ENCODE assay signal across 18 mouse cellular contexts in the genomic region with DNA sequence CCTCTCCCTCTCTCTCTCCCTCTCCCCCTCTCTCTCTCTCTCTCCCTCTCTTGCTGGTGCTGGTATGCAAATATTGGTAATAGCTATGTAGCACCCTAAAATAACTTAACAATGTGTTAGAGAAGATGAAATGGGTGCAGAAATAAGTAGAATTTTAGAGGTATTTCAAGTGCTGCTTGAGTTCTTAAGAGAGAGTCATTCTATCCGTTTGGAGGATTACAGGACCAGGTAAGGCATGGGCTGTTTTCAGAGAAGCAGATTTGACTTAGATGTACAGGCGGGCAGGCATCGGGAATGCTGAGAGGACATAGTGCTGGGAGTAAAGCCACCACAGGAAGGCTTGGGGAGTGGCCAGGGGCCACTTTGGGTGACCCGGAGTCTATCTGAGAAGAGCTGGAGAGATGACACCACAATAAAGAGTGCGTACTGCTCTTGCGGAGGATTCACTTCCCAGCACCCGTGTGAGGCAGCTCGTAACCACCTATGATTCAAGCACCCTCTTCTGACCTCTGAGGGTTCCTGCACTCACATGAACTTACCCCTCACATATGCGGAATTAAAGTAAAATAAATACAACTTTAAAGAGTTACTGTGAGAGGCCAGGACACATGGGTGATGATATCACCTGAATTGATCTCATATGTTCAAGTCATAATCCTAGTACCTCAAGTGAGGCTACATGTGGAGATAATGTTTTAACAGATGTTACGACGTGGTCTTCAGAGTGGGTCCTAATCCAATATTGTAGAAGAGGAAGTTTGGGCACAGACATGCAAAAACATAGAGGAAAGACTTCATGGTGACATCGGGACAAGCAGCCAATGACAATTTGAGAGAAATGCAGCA. TPM values are rescaled to one million over a fixed set of nuclear protein-coding genes. Genes with fewer than 3 reads are reported as not detected.
DNase-seq lines count a peak whose midpoint lies in the region; ATAC-seq and TF ChIP-seq lines count a peak whose summit lies in the region.
"Had no signal": no experiment of that assay in that cellular context is flagged by ENCODE, and none has a peak within 500 bp of the region (broad histone marks: within the 10 kb centered on the region; RNA-seq: fewer than 3 reads in every experiment).

No protein-coding gene starts in this region.

- ATAC-seq in erythroblast, adult 5-6 weeks (replicated peaks; ENCODE audit: low FRiP score, poor library complexity, severe bottlenecking), result no peak
- ATAC-seq in liver, embryonic 12.5 days, result peak; percentile 40; the same call in 1 of the 2 replicates
- ATAC-seq in liver, postnatal 0 days, result no peak
- ATAC-seq: forebrain, embryonic 16.5 days had no signal

- H3K4me1 ChIP-seq in erythroblast, embryonic 14.5 days (ENCODE audit: control insufficient read depth), result peaks cover 65% of the 10 kb centered on the region
- H3K4me1 ChIP-seq in liver, embryonic 12.5 days, result peaks cover 50% of the 10 kb centered on the region
- peaks cover 26 to 30% of the 10 kb centered on the region in 2 experiments for H3K4me1 ChIP-seq in MEL (ENCODE audit: control insufficient read depth in 1 of 2, insufficient read depth in 2 of 2, low read length in 2 of 2)
- H3K4me1 ChIP-seq in liver, postnatal 0 days (ENCODE audit: insufficient read depth), result no peaks in the 10 kb centered on the region
- H3K4me1 ChIP-seq: limb, embryonic 15.5 days; neural tube, embryonic 15.5 days had no signal

- no peak for TF ChIP-seq EP300 in MEL (IDR thresholded peaks at IDR 0.05; ENCODE audit: low read depth in 1 of 2, low read length in 2 of 2)
- TF ChIP-seq EP300 in liver, postnatal 0 days (IDR thresholded peaks at IDR 0.05; ENCODE audit: low read depth), result no peak

- no peaks in the 10 kb centered on the region for H3K36me3 ChIP-seq in erythroblast, embryonic 14.5 days (ENCODE audit: control insufficient read depth)
- no peaks in the 10 kb centered on the region for H3K36me3 ChIP-seq in liver, embryonic 12.5 days
- peaks cover 0 to 36% of the 10 kb centered on the region in 2 experiments; a peak in 2 of 4 replicates for H3K36me3 ChIP-seq in MEL (ENCODE audit: control insufficient read depth in 1 of 2, insufficient read depth in 2 of 2, low read length in 2 of 2)
- no peaks in the 10 kb centered on the region for H3K36me3 ChIP-seq in liver, postnatal 0 days (replicated peaks; ENCODE audit: insufficient read depth, low read length)
- H3K36me3 ChIP-seq: limb, embryonic 15.5 days; neural tube, embryonic 15.5 days had no signal

- no peak overlapping the region for H3K27ac ChIP-seq in liver, embryonic 12.5 days
- H3K27ac ChIP-seq in MEL (ENCODE audit: control insufficient read depth, low read depth, low read length), result peak overlapping the region; percentile 53
- H3K27ac ChIP-seq in liver, postnatal 0 days (ENCODE audit: low read depth), result no peak overlapping the region
- H3K27ac ChIP-seq: limb, embryonic 15.5 days; neural tube, embryonic 15.5 days had no signal

- DNase-seq in liver (no peak), MEL (ENCODE audit: low read depth, low spot score) (peak; percentile 76)
- DNase-seq in liver, postnatal 0 days, result no peak
- no peak for DNase-seq in adrenal gland, adult 2 months
- DNase-seq in cerebellum, postnatal 10 days, result no peak
- DNase-seq: adrenal gland, adult 8-10 months; cerebellum, adult 2 months; gastrocnemius, postnatal 10 days; heart, postnatal 4 days; kidney, postnatal 10 days had no signal

- TF ChIP-seq POLR2A in MEL (IDR thresholded peaks at IDR 0.05; ENCODE audit: control insufficient read depth in 1 of 2, insufficient read depth in 1 of 2, low read depth in 1 of 2, low read length in 2 of 2, poor library complexity in 1 of 2), result no peak

- no peak overlapping the region for H3K9ac ChIP-seq in liver, embryonic 12.5 days
- H3K9ac ChIP-seq in MEL (ENCODE audit: control insufficient read depth, low read depth, low read length, poor library complexity, severe bottlenecking), result peak overlapping the region; percentile 31; the same call in 1 of the 2 replicates
- H3K9ac ChIP-seq in liver, postnatal 0 days (replicated peaks), result no peak overlapping the region
- H3K9ac ChIP-seq: limb, embryonic 15.5 days; neural tube, embryonic 15.5 days had no signal

- H3K79me2 ChIP-seq in MEL (ENCODE audit: control insufficient read depth, insufficient read depth, low read length, poor library complexity), result no peaks in the 10 kb centered on the region

- peak overlapping the region; percentile 49 for H3K4me3 ChIP-seq in erythroblast, embryonic 14.5 days (replicated peaks)
- H3K4me3 ChIP-seq in liver, embryonic 12.5 days, result no peak overlapping the region
- peak overlapping the region; percentile 36 to 53 for H3K4me3 ChIP-seq in MEL (ENCODE audit: control insufficient read depth in 1 of 2, insufficient read depth in 1 of 2, low read depth in 2 of 2, low read length in 2 of 2)
- no peak overlapping the region for H3K4me3 ChIP-seq in liver, postnatal 0 days (ENCODE audit: low read depth, low read length)
- H3K4me3 ChIP-seq: limb, embryonic 15.5 days; neural tube, embryonic 15.5 days had no signal

- no peaks in the 10 kb centered on the region for H3K9me3 ChIP-seq in erythroblast, embryonic 14.5 days (ENCODE audit: control insufficient read depth, low read length)
- no peaks in the 10 kb centered on the region for H3K9me3 ChIP-seq in liver, embryonic 12.5 days (replicated peaks)
- H3K9me3 ChIP-seq in MEL (replicated peaks; ENCODE audit: insufficient read depth, low read length), result no peaks in the 10 kb centered on the region
- H3K9me3 ChIP-seq in liver, postnatal 0 days (ENCODE audit: low read length), result no peaks in the 10 kb centered on the region
- H3K9me3 ChIP-seq: limb, embryonic 15.5 days; neural tube, embryonic 15.5 days had no signal

- WGBS in liver, embryonic 12.5 days (ENCODE audit: insufficient replicate concordance), result 51% methylated on average over 12 of the region's 12 CpGs
- 55% methylated on average over 12 of the region's 12 CpGs for WGBS in liver, postnatal 0 days (ENCODE audit: insufficient replicate concordance)

- TF ChIP-seq RAD21 in MEL (IDR thresholded peaks at IDR 0.05; ENCODE audit: low read depth, low read length), result peak; percentile 74

- H3K27me3 ChIP-seq in erythroblast, embryonic 14.5 days (ENCODE audit: control insufficient read depth), result no peaks in the 10 kb centered on the region
- H3K27me3 ChIP-seq in liver, embryonic 12.5 days (replicated peaks), result no peaks in the 10 kb centered on the region
- no peaks in the 10 kb centered on the region for H3K27me3 ChIP-seq in MEL (ENCODE audit: control insufficient read depth in 1 of 2, insufficient read depth in 2 of 2, low read length in 2 of 2)
- no peaks in the 10 kb centered on the region for H3K27me3 ChIP-seq in liver, postnatal 0 days (ENCODE audit: insufficient read depth, low read length)
- H3K27me3 ChIP-seq: limb, embryonic 15.5 days; neural tube, embryonic 15.5 days had no signal

- peak overlapping the region; percentile 38 for H3K4me2 ChIP-seq in liver, embryonic 12.5 days
- 0 out of 2 replicates have a peak overlapping the region, but pooled peaks have one; percentile 0 for H3K4me2 ChIP-seq in liver, postnatal 0 days (ENCODE audit: low read depth, low read length)
- H3K4me2 ChIP-seq: heart, embryonic 11.5 days; limb, embryonic 15.5 days; midbrain, embryonic 11.5 days; neural tube, embryonic 15.5 days had no signal

- TF ChIP-seq CTCF in MEL (IDR thresholded peaks at IDR 0.05 in 2 of 3, conservative IDR thresholded peaks at IDR 0.05 in 1 of 3; ENCODE audit: control insufficient read depth in 1 of 3, insufficient read depth in 1 of 3, low read depth in 2 of 3, low read length in 3 of 3, poor library complexity in 1 of 3, severe bottlenecking in 1 of 3), result peak in 2 of 3 experiments; percentile 43 to 64; a peak in 4 of 6 replicates
- no peak for TF ChIP-seq CTCF in liver, postnatal 0 days (IDR thresholded peaks at IDR 0.05; ENCODE audit: low read depth)

TF ChIP-seq in MEL, 35 proteins besides CTCF, POLR2A, EP300 and RAD21 (continues in another document):
- no peak for TF ChIP-seq USF1 (IDR thresholded peaks at IDR 0.05; ENCODE audit: low read depth, low read length)

RNA-seq across cellular contexts. Expression of a gene that starts 11.1 kb away (rescaled TPM):
- 0.90 and 1.4 TPM in 2 replicates for polyA plus RNA-seq in erythroblast, embryonic 14.5 days (2012)
- total RNA-seq in erythroblast, adult 5-6 weeks (2015; ENCODE audit: low replicate concordance), result 24.2 and 49.2 TPM in 2 replicates
- total RNA-seq in erythroblast, adult 5-6 weeks (2017; ENCODE audit: low replicate concordance), result 21.7 and 22.0 TPM in 2 replicates
- polyA plus RNA-seq in liver, embryonic 12.5 days (2016; fragmentation: Nextera tagmentation; extraction: Ambion mirVana), result 127 and 132 TPM in 2 replicates
- 164 and 175 TPM in 2 replicates for total RNA-seq in MEL (2012; rRNA removed)
- polyA plus RNA-seq in MEL (2012; ENCODE audit: insufficient read depth in 1 of 2, insufficient read length in 2 of 2, low read depth in 1 of 2, low replicate concordance in 2 of 2, missing spikeins in 1 of 2), result 100 to 1,000 TPM in 1 of 2 experiments, not detected in 1; 129 TPM
- polyA plus RNA-seq in liver, postnatal 0 days (2015; fragmentation: Nextera tagmentation; extraction: Ambion mirVana), result 40.0 and 42.1 TPM in 2 replicates
- total RNA-seq in adrenal gland, adult 2 months (2021), result 10 to 100 TPM; 40.5 to 46.7 TPM
- 10.5 and 12.6 TPM in 2 replicates for polyA plus RNA-seq in adrenal gland, adult 2 months (2012; rRNA removed)

RNA-seq across cellular contexts. Expression of a gene that starts 41.8 kb away (rescaled TPM):
- polyA plus RNA-seq in erythroblast, embryonic 14.5 days (2012), result 0.60 and 1.5 TPM in 2 replicates
- 40.0 and 41.8 TPM in 2 replicates for total RNA-seq in erythroblast, adult 5-6 weeks (2015; ENCODE audit: low replicate concordance)
- 35.4 and 35.8 TPM in 2 replicates for total RNA-seq in erythroblast, adult 5-6 weeks (2017; ENCODE audit: low replicate concordance)
- polyA plus RNA-seq in liver, embryonic 12.5 days (2016; fragmentation: Nextera tagmentation; extraction: Ambion mirVana), result 176 and 178 TPM in 2 replicates
- 232 and 241 TPM in 2 replicates for total RNA-seq in MEL (2012; rRNA removed)
- polyA plus RNA-seq in MEL (2012; ENCODE audit: insufficient read depth in 1 of 2, insufficient read length in 2 of 2, low read depth in 1 of 2, low replicate concordance in 2 of 2, missing spikeins in 1 of 2), result 100 to 1,000 TPM; 213 to 502 TPM
- polyA plus RNA-seq in liver, postnatal 0 days (2015; fragmentation: Nextera tagmentation; extraction: Ambion mirVana), result 235 and 240 TPM in 2 replicates
- 100 to 1,000 TPM; 306 to 393 TPM for total RNA-seq in adrenal gland, adult 2 months (2021)
- 475 and 574 TPM in 2 replicates for polyA plus RNA-seq in adrenal gland, adult 2 months (2012; rRNA removed)

RNA-seq across cellular contexts. Expression of a gene that starts 42.4 kb away (rescaled TPM):
- polyA plus RNA-seq in erythroblast, embryonic 14.5 days (2012), result 0.10 and 0.25 TPM in 2 replicates
- total RNA-seq in erythroblast, adult 5-6 weeks (2015; ENCODE audit: low replicate concordance), result 3.7 and 22.8 TPM in 2 replicates
- 3.3 and 6.0 TPM in 2 replicates for total RNA-seq in erythroblast, adult 5-6 weeks (2017; ENCODE audit: low replicate concordance)
- polyA plus RNA-seq in liver, embryonic 12.5 days (2016; fragmentation: Nextera tagmentation; extraction: Ambion mirVana), result 29.6 and 30.1 TPM in 2 replicates
- total RNA-seq in MEL (2012; rRNA removed), result 61.5 and 70.3 TPM in 2 replicates
- 10 to 100 TPM in 1 of 2 experiments, not detected in 1; 73.1 TPM for polyA plus RNA-seq in MEL (2012; ENCODE audit: insufficient read depth in 1 of 2, insufficient read length in 2 of 2, low read depth in 1 of 2, low replicate concordance in 2 of 2, missing spikeins in 1 of 2)
- polyA plus RNA-seq in liver, postnatal 0 days (2015; fragmentation: Nextera tagmentation; extraction: Ambion mirVana), result 15.2 and 18.2 TPM in 2 replicates
- 10 to 100 TPM; 36.0 to 40.0 TPM for total RNA-seq in adrenal gland, adult 2 months (2021)
- 0.58 and 0.59 TPM in 2 replicates for polyA plus RNA-seq in adrenal gland, adult 2 months (2012; rRNA removed)

Comparison
In these comparisons a context has a peak if more than half of its experiments do, and no peak if none do; other contexts are left out.
1. H3K4me3 ChIP-seq: peak in erythroblast, embryonic 14.5 days (single experiment) and MEL (2 of 2); none in liver, embryonic 12.5 days (single experiment) and liver, postnatal 0 days (single experiment).
2. RNA of a gene that starts 41.8 kb away (polyA plus RNA-seq): 213 to 502 TPM in MEL, 475 to 574 TPM in adrenal gland, adult 2 months, 235 to 240 TPM in liver, postnatal 0 days and 176 to 178 TPM in liver, embryonic 12.5 days; 0.60 to 1.5 TPM in erythroblast, embryonic 14.5 days; every median in the first group is over 10 times any median in the second.
3. RNA of a gene that starts 42.4 kb away (polyA plus RNA-seq): 73.1 TPM in MEL, 29.6 to 30.1 TPM in liver, embryonic 12.5 days and 15.2 to 18.2 TPM in liver, postnatal 0 days; 0.58 to 0.59 TPM in adrenal gland, adult 2 months and 0.10 to 0.25 TPM in erythroblast, embryonic 14.5 days; every median in the first group is over 10 times any median in the second.